Mouse (Mus musculus): ENCODE measurements around the gene Pakap. TPM values are rescaled to one million over a fixed set of nuclear protein-coding genes. Genes with fewer than 3 reads are reported as not detected.

Gene Pakap
- polyA plus RNA-seq, 1 experiment from 2014 or later, result 40.4 TPM

DNA sequence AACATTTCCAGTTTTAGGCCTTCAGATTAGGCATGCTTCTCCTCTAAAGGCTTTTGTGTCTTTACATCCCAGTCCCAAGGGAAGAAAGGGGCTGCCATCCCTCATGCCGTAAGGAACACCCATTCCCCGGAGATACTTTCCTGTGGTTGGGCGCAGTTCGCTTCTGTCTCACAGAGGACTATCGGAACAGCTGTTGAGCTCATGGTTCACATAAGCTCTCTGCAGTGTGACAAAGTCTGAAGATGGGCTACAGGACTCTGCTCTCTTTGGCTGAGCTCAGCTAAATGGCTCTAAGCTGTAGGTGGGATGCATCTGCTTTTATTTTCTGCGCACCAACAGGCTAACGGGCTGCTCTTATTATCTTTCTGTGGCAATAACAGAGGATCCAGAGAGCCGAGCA, 83.6 kb downstream of the Pakap start:
- Histone ChIP-seq H3K4me2 (no peak overlapping the region), H3K4me1 (replicated peaks) (no peaks in the 10 kb centered on the region), H3K9me3 (no peaks in the 10 kb centered on the region), H3K27ac (no peak overlapping the region), H3K4me3 (replicated peaks) (no peak overlapping the region), H3K36me3 (peaks cover 64% of the 10 kb centered on the region), H3K27me3 (no peaks in the 10 kb centered on the region), H3K9ac (replicated peaks) (no peak overlapping the region)
- 91% methylated on average over 8 of the region's 8 CpGs for WGBS
- ATAC-seq (ENCODE audit: insufficient number of reproducible peaks, insufficient read depth, low FRiP score, low TSS enrichment, low read depth), result no peak

DNA sequence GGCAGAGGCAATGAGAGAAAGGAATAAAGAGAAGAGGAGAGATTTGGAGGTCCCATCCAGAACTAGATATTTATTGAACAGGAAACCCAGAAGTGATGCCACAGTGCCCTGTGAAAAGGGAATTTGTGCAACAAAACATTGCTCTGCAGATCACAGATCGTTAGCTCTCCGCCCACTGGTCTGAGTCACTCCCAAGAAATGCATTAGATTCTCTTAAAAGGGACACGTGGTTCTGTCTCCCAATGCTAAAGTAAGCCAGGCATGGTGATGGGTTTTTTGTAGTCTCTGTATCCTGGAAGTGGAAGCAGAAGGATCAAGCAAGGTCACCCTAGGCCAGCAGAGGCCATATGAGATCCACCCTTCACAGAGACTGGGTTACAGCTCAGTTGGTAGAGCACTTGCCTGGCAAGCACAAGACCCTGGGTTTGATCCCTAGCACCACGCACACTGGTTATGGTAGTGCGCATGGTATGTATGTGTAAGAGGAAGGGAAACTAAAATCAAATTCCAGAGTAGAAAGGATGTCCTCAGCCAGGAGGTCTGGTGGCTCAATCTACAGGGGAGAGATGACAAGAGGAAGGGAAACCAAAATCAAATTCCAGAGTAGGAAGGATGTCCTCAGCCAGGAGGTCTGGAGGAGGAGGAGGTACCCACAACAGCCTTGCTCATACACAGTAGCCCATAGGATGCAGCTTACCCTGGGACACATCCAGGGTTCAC, 84.4 kb downstream of the Pakap start:
- ATAC-seq (ENCODE audit: insufficient number of reproducible peaks, insufficient read depth, low FRiP score, low TSS enrichment, low read depth), result no peak

DNA sequence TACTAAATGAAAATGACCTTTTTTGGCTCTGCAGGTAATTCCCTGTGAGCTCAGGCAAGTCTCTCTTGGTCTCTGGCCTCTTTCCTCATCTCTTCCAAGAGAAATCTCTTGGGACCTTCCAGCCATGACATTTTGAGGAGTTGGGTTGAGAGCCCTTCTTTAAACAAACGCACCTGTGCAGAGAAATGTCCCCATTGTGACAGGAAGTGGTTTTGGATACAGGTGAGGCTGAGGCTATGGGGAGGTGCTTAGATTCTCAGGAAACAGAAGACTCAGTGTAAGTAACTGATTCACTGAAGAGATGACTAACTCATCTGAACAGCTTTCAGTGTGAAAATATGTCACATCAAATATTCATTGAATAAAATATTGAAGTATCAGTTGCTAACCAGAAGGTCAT, 88.0 kb downstream of the Pakap start:
- H3K4me2 ChIP-seq, result no peak overlapping the region
- peaks cover 46% of the 10 kb centered on the region for H3K36me3 ChIP-seq
- ATAC-seq (ENCODE audit: insufficient number of reproducible peaks, insufficient read depth, low FRiP score, low TSS enrichment, low read depth), result no peak
- no peaks in the 10 kb centered on the region for H3K9me3 ChIP-seq
- H3K4me1 ChIP-seq (replicated peaks), result peaks cover 12% of the 10 kb centered on the region
- no peak overlapping the region for H3K9ac ChIP-seq (replicated peaks)
- no peak overlapping the region for H3K4me3 ChIP-seq (replicated peaks)
- H3K27me3 ChIP-seq, result 0 out of 2 replicates have a peak, but pooled peaks cover 4% of the 10 kb centered on the region
- H3K27ac ChIP-seq, result no peak overlapping the region
- WGBS, result 78% methylated on average over 1 of the region's 1 CpGs

More for the DNA sequence above, 84.4 kb downstream of the Pakap start:
- Histone ChIP-seq H3K27me3 (no peaks in the 10 kb centered on the region), H3K4me3 (replicated peaks) (no peak overlapping the region), H3K4me2 (no peak overlapping the region), H3K36me3 (peaks cover 72% of the 10 kb centered on the region), H3K9ac (replicated peaks) (no peak overlapping the region), H3K27ac (no peak overlapping the region), H3K9me3 (no peaks in the 10 kb centered on the region), H3K4me1 (replicated peaks) (no peaks in the 10 kb centered on the region)
- WGBS, result 79% methylated on average over 5 of the region's 5 CpGs

DNA sequence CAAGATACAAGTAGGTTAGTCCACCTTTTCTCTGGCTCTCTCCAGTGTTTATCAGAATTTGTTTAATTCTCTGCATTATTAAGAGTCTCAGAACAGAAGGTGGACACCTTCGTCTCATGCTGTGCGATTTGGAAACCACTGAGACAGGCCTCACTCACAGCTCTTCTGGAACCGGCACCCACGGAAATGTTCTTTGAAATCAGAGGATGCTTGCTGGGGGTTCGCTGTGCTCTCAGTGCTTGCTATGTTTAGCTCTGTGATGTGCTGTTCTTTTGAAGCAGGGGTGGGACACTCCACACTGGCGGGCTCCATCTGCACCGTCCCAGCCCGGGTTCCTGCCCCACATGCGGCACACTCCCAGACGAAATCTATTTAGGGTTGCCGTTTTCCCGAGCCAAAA, 88.4 kb downstream of the Pakap start:
- WGBS, result 94% methylated on average over 12 of the region's 12 CpGs
- Histone ChIP-seq H3K4me2 (no peak overlapping the region), H3K4me3 (replicated peaks) (no peak overlapping the region), H3K9me3 (no peaks in the 10 kb centered on the region), H3K27me3 (0 out of 2 replicates have a peak, but pooled peaks cover 4% of the 10 kb centered on the region), H3K4me1 (replicated peaks) (peaks cover 16% of the 10 kb centered on the region), H3K27ac (no peak overlapping the region), H3K36me3 (peaks cover 45% of the 10 kb centered on the region), H3K9ac (replicated peaks) (no peak overlapping the region)
- ATAC-seq (ENCODE audit: insufficient number of reproducible peaks, insufficient read depth, low FRiP score, low TSS enrichment, low read depth), result no peak

DNA sequence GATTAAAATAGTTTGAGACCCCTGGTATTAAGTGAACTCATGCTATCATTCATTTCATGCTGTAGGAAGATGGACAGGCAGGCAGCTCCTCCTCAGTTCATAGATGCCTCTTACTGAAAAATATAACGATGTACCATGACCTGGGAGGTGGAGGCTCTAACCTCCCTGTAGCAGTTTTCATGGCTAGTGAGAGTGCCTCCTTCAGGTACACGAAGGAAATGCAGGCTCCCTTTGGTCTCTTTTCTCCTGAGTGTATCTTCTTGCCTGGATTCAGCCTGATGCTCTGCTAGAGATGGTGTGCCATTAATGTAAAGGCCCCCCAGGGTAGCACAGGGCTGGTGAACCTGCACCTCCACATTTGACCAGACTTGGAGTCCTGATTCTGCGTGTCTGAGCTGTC, 88.9 kb downstream of the Pakap start:
- no peak for ATAC-seq (ENCODE audit: insufficient number of reproducible peaks, insufficient read depth, low FRiP score, low TSS enrichment, low read depth)
- H3K9me3 ChIP-seq, result no peaks in the 10 kb centered on the region
- no peak overlapping the region for H3K4me2 ChIP-seq
- H3K4me1 ChIP-seq (replicated peaks), result peaks cover 16% of the 10 kb centered on the region
- H3K27ac ChIP-seq, result no peak overlapping the region
- H3K9ac ChIP-seq (replicated peaks), result no peak overlapping the region
- H3K36me3 ChIP-seq, result peaks cover 40% of the 10 kb centered on the region
- WGBS, result 83% methylated on average over 3 of the region's 3 CpGs
- 0 out of 2 replicates have a peak, but pooled peaks cover 4% of the 10 kb centered on the region for H3K27me3 ChIP-seq
- no peak overlapping the region for H3K4me3 ChIP-seq (replicated peaks)

DNA sequence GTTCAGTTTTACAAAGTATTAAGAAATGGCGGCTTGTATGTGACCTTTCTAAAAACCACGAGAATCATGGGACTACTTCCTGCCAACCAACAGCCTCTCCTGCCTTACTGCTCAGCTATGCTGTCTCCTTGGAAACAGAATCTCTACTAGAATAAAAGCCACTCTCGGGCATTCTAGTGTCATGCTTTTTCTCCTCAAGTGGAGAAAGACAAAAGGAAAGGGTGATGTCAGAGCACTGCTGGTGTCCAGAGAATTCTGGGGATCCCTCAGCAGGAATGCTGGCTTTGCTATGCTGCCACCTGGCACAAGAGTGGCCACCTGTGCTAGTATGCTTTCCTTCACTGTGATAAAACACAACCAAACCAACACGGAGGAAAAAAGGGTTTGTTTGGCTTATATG, 92.5 kb downstream of the Pakap start:
- Histone ChIP-seq H3K27ac (no peak overlapping the region), H3K9ac (replicated peaks) (no peak overlapping the region), H3K27me3 (peaks cover 8% of the 10 kb centered on the region; the same call in 1 of the 2 replicates), H3K36me3 (peaks cover 26% of the 10 kb centered on the region), H3K4me1 (replicated peaks) (peaks cover 16% of the 10 kb centered on the region), H3K4me2 (no peak overlapping the region), H3K4me3 (replicated peaks) (no peak overlapping the region), H3K9me3 (no peaks in the 10 kb centered on the region)
- WGBS, result 32% methylated on average over 4 of the region's 4 CpGs
- ATAC-seq (ENCODE audit: insufficient number of reproducible peaks, insufficient read depth, low FRiP score, low TSS enrichment, low read depth), result no peak

DNA sequence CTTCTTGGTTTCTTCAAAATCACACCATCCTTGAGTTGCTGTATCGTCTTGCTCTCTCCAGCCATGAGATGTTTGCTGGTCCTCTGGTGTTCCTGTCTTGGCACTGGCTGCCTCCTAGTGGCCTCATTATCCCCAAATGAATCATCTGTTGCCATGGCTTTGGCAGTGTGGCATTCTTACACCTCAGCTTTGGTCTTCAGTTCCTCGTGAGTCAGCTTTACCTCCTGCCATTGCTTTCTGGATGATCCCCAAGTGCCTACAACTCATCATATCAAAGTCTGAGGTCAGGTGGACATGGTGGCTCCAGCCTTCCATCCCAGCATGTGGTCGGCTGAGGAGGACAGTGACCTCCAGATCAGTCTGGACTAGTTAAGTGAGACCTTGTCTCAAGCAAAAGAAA, 98.1 kb downstream of the Pakap start:
- 79% methylated on average over 3 of the region's 3 CpGs for WGBS

DNA sequence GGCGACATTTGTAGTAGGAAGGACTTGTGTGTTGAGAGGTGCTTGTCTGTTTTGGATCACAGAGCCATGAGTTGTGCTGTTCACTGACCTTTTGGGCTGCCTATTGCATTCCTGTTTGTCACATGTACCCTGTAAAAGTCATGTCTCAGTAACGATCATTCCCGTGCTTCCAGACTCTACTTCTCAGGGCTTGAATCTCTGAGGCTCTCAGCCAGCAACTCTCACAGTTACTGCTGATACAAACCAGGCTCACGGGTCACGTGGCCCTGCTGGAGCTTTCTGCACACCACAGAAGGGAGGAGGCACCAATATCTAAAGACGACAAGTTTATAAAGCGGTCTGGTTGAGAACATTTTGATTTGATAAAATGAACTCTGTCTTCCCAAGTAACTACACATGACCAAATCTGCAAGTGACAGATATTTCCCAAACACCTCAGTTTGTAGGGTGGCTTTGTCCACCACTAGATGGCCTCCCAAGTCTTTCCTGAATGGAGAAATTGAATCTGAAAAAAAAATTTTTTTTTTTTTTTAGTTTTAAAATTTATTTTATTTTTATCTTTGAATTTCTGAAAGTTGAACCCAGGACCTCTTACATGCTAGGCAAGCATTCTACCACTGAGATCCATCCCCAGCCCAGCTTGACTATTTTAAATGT, 103.0 kb downstream of the Pakap start:
- H3K36me3 ChIP-seq, result no peaks in the 10 kb centered on the region
- ATAC-seq (ENCODE audit: insufficient number of reproducible peaks, insufficient read depth, low FRiP score, low TSS enrichment, low read depth), result 0 out of 2 replicates have a peak, but pooled peaks have one; percentile 14
- H3K4me3 ChIP-seq (replicated peaks), result no peak overlapping the region
- H3K4me1 ChIP-seq (replicated peaks), result peaks cover 46% of the 10 kb centered on the region
- H3K27me3 ChIP-seq, result no peaks in the 10 kb centered on the region
- H3K9me3 ChIP-seq, result no peaks in the 10 kb centered on the region
- no peak overlapping the region for H3K4me2 ChIP-seq
- H3K27ac ChIP-seq, result no peak overlapping the region
- WGBS, result 38% methylated on average over 7 of the region's 7 CpGs
- H3K9ac ChIP-seq (replicated peaks), result no peak overlapping the region

More for the DNA sequence above, 98.1 kb downstream of the Pakap start:
- H3K4me3 ChIP-seq (replicated peaks), result no peak overlapping the region
- no peak overlapping the region for H3K4me2 ChIP-seq
- peaks cover 12% of the 10 kb centered on the region for H3K4me1 ChIP-seq (replicated peaks)
- H3K9ac ChIP-seq (replicated peaks), result no peak overlapping the region
- peaks cover 10% of the 10 kb centered on the region; the same call in 1 of the 2 replicates for H3K36me3 ChIP-seq
- peaks cover 5% of the 10 kb centered on the region; the same call in 1 of the 2 replicates for H3K27me3 ChIP-seq
- H3K9me3 ChIP-seq, result no peaks in the 10 kb centered on the region
- H3K27ac ChIP-seq, result no peak overlapping the region
- ATAC-seq (ENCODE audit: insufficient number of reproducible peaks, insufficient read depth, low FRiP score, low TSS enrichment, low read depth), result no peak

DNA sequence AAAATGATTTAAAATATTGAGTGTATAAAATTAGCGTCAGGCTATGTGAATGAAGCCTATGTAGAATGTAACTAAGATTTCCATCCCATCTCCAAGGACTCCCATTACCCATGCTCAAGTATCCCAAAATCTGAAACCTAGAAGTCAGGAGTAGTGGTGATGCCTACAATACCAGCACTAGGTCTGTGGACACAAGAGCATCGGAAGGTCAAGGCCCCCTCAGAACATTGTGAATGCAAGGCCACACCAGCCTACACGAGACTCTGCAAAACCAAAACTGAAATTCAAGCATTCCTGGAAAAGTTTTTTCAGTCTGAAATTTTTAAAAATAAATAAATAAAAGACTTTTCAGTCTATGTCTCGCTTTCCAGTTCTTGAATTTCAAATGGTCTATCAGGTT, 104.6 kb downstream of the Pakap start:
- H3K9ac ChIP-seq (replicated peaks), result no peak overlapping the region
- ATAC-seq (ENCODE audit: insufficient number of reproducible peaks, insufficient read depth, low FRiP score, low TSS enrichment, low read depth), result no peak
- H3K4me2 ChIP-seq, result no peak overlapping the region
- no peaks in the 10 kb centered on the region for H3K36me3 ChIP-seq
- no peak overlapping the region for H3K4me3 ChIP-seq (replicated peaks)
- no peak overlapping the region for H3K27ac ChIP-seq
- H3K4me1 ChIP-seq (replicated peaks), result peaks cover 46% of the 10 kb centered on the region
- 80% methylated on average over 4 of the region's 4 CpGs for WGBS
- no peaks in the 10 kb centered on the region for H3K9me3 ChIP-seq
- no peaks in the 10 kb centered on the region for H3K27me3 ChIP-seq

DNA sequence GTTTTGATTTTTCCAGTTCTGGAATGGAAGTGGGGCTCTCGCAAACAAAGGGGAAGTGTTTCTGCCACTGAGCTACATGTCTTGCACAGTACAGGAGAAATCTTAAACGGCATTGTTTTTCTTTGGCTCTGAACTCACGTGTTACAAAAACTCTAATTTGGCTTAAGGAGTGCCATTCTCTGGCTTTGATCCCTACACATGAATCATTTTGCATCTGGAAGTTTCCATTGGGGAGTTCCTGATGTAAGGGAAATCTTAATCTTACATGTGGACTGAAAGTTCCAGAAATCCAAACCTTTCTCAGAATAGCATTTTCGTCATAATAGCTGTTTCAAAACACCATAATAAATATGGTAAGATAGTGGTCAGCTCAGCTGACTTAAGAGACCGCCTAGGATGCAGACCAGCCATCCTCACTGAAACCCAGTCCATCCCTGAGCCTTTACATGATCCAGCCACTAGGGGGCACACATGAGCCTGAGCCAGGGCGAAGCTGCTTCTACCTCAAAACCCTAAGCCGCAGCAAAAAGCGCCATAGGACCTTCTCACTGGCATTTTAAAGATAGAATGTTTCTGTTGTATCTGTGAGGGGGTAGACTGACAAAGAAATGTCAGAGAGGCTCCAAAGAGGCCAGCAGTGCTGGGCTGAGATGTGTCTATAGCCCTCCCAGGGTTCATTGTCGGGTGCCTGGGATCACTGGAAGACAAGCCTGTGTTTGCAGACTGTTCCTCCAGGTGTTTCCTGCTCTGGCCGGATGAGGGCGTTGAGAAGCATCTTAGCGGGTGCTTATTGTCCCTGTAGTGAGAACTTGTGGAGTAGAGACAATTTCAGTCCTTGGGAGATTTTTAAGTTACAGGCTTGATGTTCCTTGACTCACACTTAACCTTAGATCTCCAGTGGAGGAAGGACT, 105.3 kb downstream of the Pakap start:
- no peak overlapping the region for H3K9ac ChIP-seq (replicated peaks)
- peaks cover 3% of the 10 kb centered on the region; the same call in 1 of the 2 replicates for H3K36me3 ChIP-seq
- WGBS, result 15% methylated on average over 12 of the region's 12 CpGs
- H3K4me1 ChIP-seq (replicated peaks), result peaks cover 46% of the 10 kb centered on the region
- ATAC-seq (ENCODE audit: insufficient number of reproducible peaks, insufficient read depth, low FRiP score, low TSS enrichment, low read depth), result no peak
- H3K27me3 ChIP-seq, result no peaks in the 10 kb centered on the region
- 0 out of 2 replicates have a peak overlapping the region, but pooled peaks have one; percentile 5 for H3K4me3 ChIP-seq (replicated peaks)
- H3K27ac ChIP-seq, result no peak overlapping the region
- H3K9me3 ChIP-seq, result no peaks in the 10 kb centered on the region
- peak overlapping the region; percentile 44 for H3K4me2 ChIP-seq

DNA sequence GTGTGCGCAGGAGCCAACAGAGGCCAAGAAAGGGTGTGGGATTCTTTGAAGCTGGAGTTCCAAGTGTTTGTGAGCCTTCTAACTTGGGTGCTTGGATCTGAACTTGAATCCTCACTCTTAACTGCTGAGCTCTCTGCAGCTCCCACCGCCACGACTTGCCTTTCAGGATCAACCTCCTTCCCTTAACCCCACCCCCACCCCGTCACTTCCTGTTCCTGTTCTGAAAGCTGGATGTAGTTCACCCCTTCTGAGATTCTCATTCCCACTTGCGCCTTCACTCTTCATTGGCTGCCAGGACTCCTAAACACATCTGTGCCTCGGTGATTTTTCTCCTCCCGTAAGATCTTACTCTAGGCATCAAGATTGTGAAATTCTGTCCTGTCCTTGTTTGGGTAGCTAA, 106.4 kb downstream of the Pakap start:
- peaks cover 3% of the 10 kb centered on the region; the same call in 1 of the 2 replicates for H3K36me3 ChIP-seq
- no peak for ATAC-seq (ENCODE audit: insufficient number of reproducible peaks, insufficient read depth, low FRiP score, low TSS enrichment, low read depth)
- no peaks in the 10 kb centered on the region for H3K27me3 ChIP-seq
- no peaks in the 10 kb centered on the region for H3K9me3 ChIP-seq
- H3K4me3 ChIP-seq (replicated peaks), result no peak overlapping the region
- H3K9ac ChIP-seq (replicated peaks), result no peak overlapping the region
- WGBS, result 68% methylated on average over 7 of the region's 7 CpGs
- peak overlapping the region; percentile 78; the same call in 1 of the 2 replicates for H3K27ac ChIP-seq
- H3K4me1 ChIP-seq (replicated peaks), result peaks cover 46% of the 10 kb centered on the region
- H3K4me2 ChIP-seq, result no peak overlapping the region
